Mouse (Mus musculus) spleen, postnatal 14 days (tissue): ENCODE results near the gene Sapcd2.
A peak's percentile ranks its signal among the peaks of the same experiment; 100 is the strongest.
"Not testable (repeated sequence)": the region's sequence is repeated elsewhere in the genome, so short reads cannot be mapped to it uniquely, and the experiment has no call there.

Experiments
- DNase-seq, 2 experiments: peaks; one replicate each; pipeline ENCODE4 v3.0.0; 2021 to 2022; ENCODE audit warnings: low spot score in 2 of 2

Sapcd2 gene

GRCm38 (mm10) chr2:25372644-25373391 is 697 bp downstream of the Sapcd2 start:
- no peak for DNase-seq

GRCm38 (mm10) chr2:25373431-25373830 is 1.3 kb downstream of the Sapcd2 start:
- no peak for DNase-seq

GRCm38 (mm10) chr2:25376589-25376988 is 4.5 kb downstream of the Sapcd2 start:
- no peak for DNase-seq

- DNase-seq, result no peak
Measured at GRCm38 (mm10) chr2:25384492-25384891, 12.4 kb downstream of the Sapcd2 start.

- no peak for DNase-seq
Measured at GRCm38 (mm10) chr2:25391266-25391665, 19.1 kb downstream of the Sapcd2 start.

- DNase-seq, result no peak
Measured at GRCm38 (mm10) chr2:25394281-25395221, 22.4 kb downstream of the Sapcd2 start.

GRCm38 (mm10) chr2:25395721-25396596 is 23.8 kb downstream of the Sapcd2 start, which contains the start of gene Entpd2:
Gene Entpd2 (plus strand): TSS chr2:25395874.
- no peak for DNase-seq

GRCm38 (mm10) chr2:25396597-25396983 is 24.5 kb downstream of the Sapcd2 start:
- no peak for DNase-seq

GRCm38 (mm10) chr2:25397010-25397409 is 24.9 kb downstream of the Sapcd2 start:
- no peak for DNase-seq

- DNase-seq, result no peak
Measured at GRCm38 (mm10) chr2:25398065-25398464, 25.9 kb downstream of the Sapcd2 start.

- no peak for DNase-seq
Measured at GRCm38 (mm10) chr2:25399051-25399450, 26.9 kb downstream of the Sapcd2 start, which contains the start of gene Npdc1. Gene Npdc1 (plus strand): TSS chr2:25399351.

- no peak for DNase-seq
Measured at GRCm38 (mm10) chr2:25400291-25400690, 28.2 kb downstream of the Sapcd2 start.

GRCm38 (mm10) chr2:25400764-25401163 is 28.6 kb downstream of the Sapcd2 start:
- no peak for DNase-seq

- peak; percentile 50 to 78 for DNase-seq
Measured at GRCm38 (mm10) chr2:25402377-25402971, 30.4 kb downstream of the Sapcd2 start.

GRCm38 (mm10) chr2:25402972-25403601 is 31.0 kb downstream of the Sapcd2 start:
- DNase-seq, result no peak

- DNase-seq, result no peak
Measured at GRCm38 (mm10) chr2:25403994-25404393, 31.9 kb downstream of the Sapcd2 start.

GRCm38 (mm10) chr2:25408908-25409307 is 36.8 kb downstream of the Sapcd2 start:
- no peak for DNase-seq

GRCm38 (mm10) chr2:25413436-25413835 is 41.3 kb downstream of the Sapcd2 start:
- DNase-seq, result not testable (repeated sequence)

- no peak for DNase-seq
Measured at GRCm38 (mm10) chr2:25417426-25417825, 45.3 kb downstream of the Sapcd2 start.

- DNase-seq, result peak in 1 of 2 experiments; percentile 33
Measured at GRCm38 (mm10) chr2:25421896-25422295, 49.8 kb downstream of the Sapcd2 start.
